Comparison of ENCODE assay signal across 8 mouse cellular contexts in the genomic region with DNA sequence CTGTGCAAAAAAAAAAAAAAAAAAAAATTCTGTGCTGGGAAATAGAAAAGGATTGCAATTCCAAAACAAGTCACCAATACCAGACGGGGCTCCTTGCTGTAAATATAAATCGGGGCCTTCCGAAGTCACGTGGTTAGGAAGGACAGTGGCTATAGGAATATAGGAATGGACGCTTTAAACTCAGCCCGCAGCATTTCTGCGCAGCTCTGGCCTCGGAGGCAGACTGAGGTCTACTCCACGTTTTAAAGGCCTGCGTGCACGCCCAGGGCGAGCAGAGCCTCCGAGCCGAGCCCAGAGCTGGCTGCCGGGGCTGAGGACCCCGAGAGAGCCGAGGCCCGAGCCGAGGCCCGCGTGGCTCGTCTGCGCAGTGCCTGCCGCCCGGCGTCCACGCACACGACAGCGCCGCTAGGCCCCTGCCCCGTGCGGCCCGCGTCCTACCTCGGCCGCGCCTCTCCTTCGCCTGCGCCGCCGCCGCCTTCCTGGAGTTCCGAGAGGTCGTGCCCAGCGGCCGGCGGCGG. TPM values are rescaled to one million over a fixed set of nuclear protein-coding genes. Genes with fewer than 3 reads are reported as not detected.
DNase-seq lines count a peak whose midpoint lies in the region; ATAC-seq and TF ChIP-seq lines count a peak whose summit lies in the region.

No protein-coding gene starts in this region.

- H3K4me1 ChIP-seq in heart, embryonic 14.5 days (ENCODE audit: control insufficient read depth in 2 of 2, insufficient read depth in 2 of 2, low read length in 2 of 2) = peaks cover 2 to 10% of the 10 kb centered on the region in 2 experiments
- peaks cover 19% of the 10 kb centered on the region for H3K4me1 ChIP-seq in E14TG2a.4 (replicated peaks; ENCODE audit: low read depth, low read length)
- peaks cover 4% of the 10 kb centered on the region; the same call in 1 of the 2 replicates for H3K4me1 ChIP-seq in cortical plate, adult 2 months (ENCODE audit: control insufficient read depth, insufficient read depth, low read length)
- H3K4me1 ChIP-seq in hindbrain, embryonic 16.5 days (ENCODE audit: control insufficient read depth, insufficient read depth, low read depth, low read length) = peaks cover 10% of the 10 kb centered on the region
- H3K4me1 ChIP-seq in midbrain, embryonic 10.5 days = peaks cover 14% of the 10 kb centered on the region

- H3K4me3 ChIP-seq in heart, embryonic 14.5 days (ENCODE audit: control insufficient read depth in 1 of 2, insufficient read depth in 1 of 2, low read depth in 1 of 2, low read length in 2 of 2) = peak overlapping the region; percentile 83 to 96
- H3K4me3 ChIP-seq in E14TG2a.4 (replicated peaks; ENCODE audit: low read length) = peak overlapping the region; percentile 91
- peak overlapping the region; percentile 49 for H3K4me3 ChIP-seq in cortical plate, adult 2 months (ENCODE audit: insufficient read depth, low read length)
- H3K4me3 ChIP-seq in hindbrain, embryonic 16.5 days (ENCODE audit: low read length) = peak overlapping the region; percentile 74
- H3K4me3 ChIP-seq in midbrain, embryonic 10.5 days = peak overlapping the region; percentile 78

- peak overlapping the region; percentile 58 to 94 for H3K27ac ChIP-seq in heart, embryonic 14.5 days (replicated peaks in 1 of 2; ENCODE audit: control insufficient read depth in 1 of 2, insufficient read depth in 1 of 2, low read depth in 2 of 2, low read length in 2 of 2)
- peak overlapping the region; percentile 30 for H3K27ac ChIP-seq in cortical plate, adult 2 months (ENCODE audit: insufficient read depth, low read length)
- peak overlapping the region; percentile 89 for H3K27ac ChIP-seq in hindbrain, embryonic 16.5 days (ENCODE audit: low read depth, low read length)
- peak overlapping the region; percentile 92 for H3K27ac ChIP-seq in midbrain, embryonic 10.5 days (replicated peaks)

- TF ChIP-seq POLR2A in cortical plate, adult 2 months (IDR thresholded peaks at IDR 0.05; ENCODE audit: extremely low read depth, insufficient read depth, low read length) = no peak

- intact Hi-C loops in heart, postnatal 14 days (cut with DNase I) = no loop called here

- peak overlapping the region; percentile 84 for H3K4me2 ChIP-seq in heart, embryonic 14.5 days (ENCODE audit: low read length)
- peak overlapping the region; percentile 93 for H3K4me2 ChIP-seq in hindbrain, embryonic 16.5 days (ENCODE audit: low read length)

- H3K36me3 ChIP-seq in heart, embryonic 14.5 days (ENCODE audit: control insufficient read depth, insufficient read depth, low read length) = peaks cover 18% of the 10 kb centered on the region
- H3K36me3 ChIP-seq in E14TG2a.4 (ENCODE audit: insufficient read depth, low read length) = peaks cover 33% of the 10 kb centered on the region
- 0 out of 2 replicates have a peak, but pooled peaks cover 2% of the 10 kb centered on the region for H3K36me3 ChIP-seq in hindbrain, embryonic 16.5 days (ENCODE audit: control insufficient read depth, insufficient read depth, low read length)
- H3K36me3 ChIP-seq in midbrain, embryonic 10.5 days = peaks cover 18% of the 10 kb centered on the region

- no peak for DNase-seq in heart, postnatal 14 days
- no peak for DNase-seq in midbrain, embryonic 10.5 days (ENCODE audit: low spot score)
- DNase-seq in urinary bladder, postnatal 10 days (ENCODE audit: low spot score) = no peak
- no peak for DNase-seq in yolk sac, embryonic 10.5 days (ENCODE audit: low spot score)

- peak; percentile 66 for ATAC-seq in heart, embryonic 14.5 days (ENCODE audit: insufficient number of reproducible peaks, insufficient read depth, low FRiP score, low read depth)
- ATAC-seq in hindbrain, embryonic 16.5 days = peak; percentile 81

- no peak for TF ChIP-seq CTCF in E14TG2a.4 (conservative IDR thresholded peaks at IDR 0.05; ENCODE audit: low read length)
- TF ChIP-seq CTCF in cortical plate, adult 2 months (IDR thresholded peaks at IDR 0.05; ENCODE audit: extremely low read depth, insufficient read depth, low read length) = no peak

- H3K9me3 ChIP-seq in heart, embryonic 14.5 days (ENCODE audit: control insufficient read depth, low read length) = no peaks in the 10 kb centered on the region
- H3K9me3 ChIP-seq in E14TG2a.4 (ENCODE audit: low read length) = no peaks in the 10 kb centered on the region
- H3K9me3 ChIP-seq in hindbrain, embryonic 16.5 days (ENCODE audit: control insufficient read depth, low read length) = no peaks in the 10 kb centered on the region
- H3K9me3 ChIP-seq in midbrain, embryonic 10.5 days (replicated peaks) = no peaks in the 10 kb centered on the region

- peak overlapping the region; percentile 90 for H3K9ac ChIP-seq in heart, embryonic 14.5 days (ENCODE audit: low read length)
- H3K9ac ChIP-seq in hindbrain, embryonic 16.5 days (ENCODE audit: low read depth, low read length) = peak overlapping the region; percentile 90

- WGBS in heart, embryonic 14.5 days = under 1% methylated on average over 44 of the region's 48 CpGs
- WGBS in hindbrain, embryonic 16.5 days = 0% methylated on average over 37 of the region's 48 CpGs
- WGBS in midbrain, embryonic 10.5 days = under 1% methylated on average over 48 of the region's 48 CpGs

- H3K27me3 ChIP-seq in heart, embryonic 14.5 days (ENCODE audit: control insufficient read depth, insufficient read depth, low read length) = no peaks in the 10 kb centered on the region
- no peaks in the 10 kb centered on the region for H3K27me3 ChIP-seq in E14TG2a.4 (ENCODE audit: insufficient read depth, low read length)
- no peaks in the 10 kb centered on the region for H3K27me3 ChIP-seq in hindbrain, embryonic 16.5 days (replicated peaks; ENCODE audit: control insufficient read depth, insufficient read depth, low read length)
- H3K27me3 ChIP-seq in midbrain, embryonic 10.5 days (ENCODE audit: low read depth, poor library complexity, severe bottlenecking) = no peaks in the 10 kb centered on the region

RNA-seq across cellular contexts. Expression of gene Rxylt1, which starts 0.7 kb away (rescaled TPM):
- 43.6 and 52.5 TPM in 2 replicates for polyA plus RNA-seq in heart, embryonic 14.5 days (2014; fragmentation: Nextera tagmentation; extraction: Ambion mirVana)
- total RNA-seq in heart, postnatal 14 days (2021) = 10 to 100 TPM; 32.5 to 35.2 TPM
- polyA plus RNA-seq in cortical plate, adult 2 months (2012; rRNA removed) = 18.7 and 19.0 TPM in 2 replicates
- 45.2 and 45.6 TPM in 2 replicates for polyA plus RNA-seq in hindbrain, embryonic 16.5 days (2015; fragmentation: Nextera tagmentation; extraction: Ambion mirVana)
- 32.8 and 34.7 TPM in 2 replicates for polyA plus RNA-seq in midbrain, embryonic 10.5 days (2016; fragmentation: Nextera tagmentation; extraction: Ambion mirVana)

RNA-seq across cellular contexts. Expression of gene Srgap1, which starts 49.4 kb away (rescaled TPM):
- polyA plus RNA-seq in heart, embryonic 14.5 days (2014; fragmentation: Nextera tagmentation; extraction: Ambion mirVana) = 8.4 and 9.3 TPM in 2 replicates
- 1 to 10 TPM; 4.0 to 4.6 TPM for total RNA-seq in heart, postnatal 14 days (2021)
- 6.1 and 8.4 TPM in 2 replicates for polyA plus RNA-seq in cortical plate, adult 2 months (2012; rRNA removed)
- polyA plus RNA-seq in hindbrain, embryonic 16.5 days (2015; fragmentation: Nextera tagmentation; extraction: Ambion mirVana) = 28.5 and 29.2 TPM in 2 replicates
- polyA plus RNA-seq in midbrain, embryonic 10.5 days (2016; fragmentation: Nextera tagmentation; extraction: Ambion mirVana) = 11.5 and 12.4 TPM in 2 replicates

Comparison
In these comparisons a context has a peak if more than half of its experiments do, and no peak if none do; other contexts are left out.
1. H3K27ac ChIP-seq: peak in every context shown above with its lines; median percentile 92 in midbrain, embryonic 10.5 days; 89 in hindbrain, embryonic 16.5 days; 76 in heart, embryonic 14.5 days; 30 in cortical plate, adult 2 months.